Mouse (Mus musculus) spleen, postnatal 4 days (tissue): ENCODE measurements around the gene Egfem1.

Source experiments
- DNase-seq, 2 experiments: peaks; one replicate each; pipeline ENCODE4 v3.0.0; 2022; ENCODE audit warnings: low spot score in 2 of 2

The Egfem1 gene

DNA sequence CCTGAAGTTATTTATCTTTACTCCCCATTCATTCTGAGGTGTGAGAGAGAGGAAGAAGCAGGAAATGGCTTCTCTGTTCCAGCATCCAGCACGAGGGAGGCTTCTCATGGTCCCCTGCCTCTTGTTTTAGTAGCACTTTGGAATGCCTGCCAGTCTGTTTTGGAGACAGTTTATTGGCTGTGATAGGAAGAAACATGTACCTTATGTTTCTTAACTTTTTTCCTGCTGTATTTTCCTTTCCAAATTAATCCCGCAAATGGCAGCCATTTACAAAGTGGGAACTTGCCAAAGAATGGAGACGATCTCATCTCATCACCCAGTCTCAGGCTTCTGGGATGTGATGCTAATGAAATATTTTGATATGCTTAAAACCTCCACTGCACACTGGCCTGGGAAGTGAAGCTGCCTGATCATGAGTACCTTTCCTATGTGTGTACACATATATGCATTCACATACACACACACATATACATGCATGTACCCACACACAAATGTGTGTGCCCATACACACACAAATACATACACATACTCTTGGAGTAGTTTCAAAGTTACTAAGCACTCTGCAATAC lies 260.5 kb downstream of the Egfem1 start:
- no peak for DNase-seq

DNA sequence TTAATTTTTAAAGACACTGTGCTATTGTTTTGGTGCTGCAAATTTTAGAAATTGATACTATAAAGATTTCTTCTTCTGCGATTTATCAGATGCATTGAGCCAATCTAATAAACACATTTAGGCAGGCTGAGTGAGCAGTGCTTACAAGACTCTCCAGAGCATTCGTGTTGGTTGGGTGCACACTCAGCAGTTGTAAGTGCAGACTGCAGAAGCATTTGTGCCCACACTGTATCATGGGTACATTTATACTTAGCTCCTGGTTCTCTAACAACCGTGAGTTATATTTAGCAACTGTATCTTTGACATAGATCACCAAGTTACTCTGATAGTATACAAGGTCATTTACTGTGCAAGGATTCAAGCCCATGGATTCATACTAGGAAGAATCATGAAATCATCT lies 264.0 kb downstream of the Egfem1 start:
- no peak for DNase-seq

DNA sequence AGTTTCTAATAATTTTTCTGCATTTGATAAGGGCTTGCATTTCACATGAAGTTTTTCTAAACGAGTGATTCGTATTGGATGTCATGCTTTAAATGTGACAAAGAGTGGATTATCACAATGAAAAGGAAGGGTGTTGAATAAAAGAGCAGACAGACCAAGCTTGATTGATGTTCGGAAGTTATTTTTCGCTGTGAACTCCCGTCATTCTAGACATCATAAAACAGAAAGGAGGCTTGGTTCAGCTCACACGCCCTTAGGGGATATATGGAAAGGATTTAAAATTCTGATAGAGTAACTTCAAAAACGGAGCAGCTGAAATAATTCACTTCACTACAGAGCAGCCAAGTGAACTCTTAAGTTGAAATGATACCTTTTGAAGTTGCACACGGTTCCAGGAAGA lies 285.1 kb downstream of the Egfem1 start:
- no peak for DNase-seq

DNA sequence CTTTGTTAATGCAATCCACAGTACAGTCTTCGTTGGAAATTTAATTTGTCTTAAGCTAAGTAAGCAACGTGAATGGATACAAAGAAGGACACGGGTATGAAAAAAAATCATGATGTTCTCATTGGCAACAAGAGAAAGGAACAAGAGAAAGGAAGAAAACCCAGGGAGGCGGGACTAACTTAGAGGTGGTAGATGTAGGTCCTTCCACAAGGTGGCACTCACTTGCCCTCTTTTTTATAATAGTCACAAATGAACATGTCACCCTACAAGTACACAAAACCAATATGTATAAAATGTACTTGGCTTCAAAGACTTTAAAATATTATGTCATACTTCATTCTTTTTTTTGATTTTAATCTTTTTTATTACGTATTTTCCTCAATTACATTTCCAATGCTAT lies 288.7 kb downstream of the Egfem1 start:
- no peak for DNase-seq

DNA sequence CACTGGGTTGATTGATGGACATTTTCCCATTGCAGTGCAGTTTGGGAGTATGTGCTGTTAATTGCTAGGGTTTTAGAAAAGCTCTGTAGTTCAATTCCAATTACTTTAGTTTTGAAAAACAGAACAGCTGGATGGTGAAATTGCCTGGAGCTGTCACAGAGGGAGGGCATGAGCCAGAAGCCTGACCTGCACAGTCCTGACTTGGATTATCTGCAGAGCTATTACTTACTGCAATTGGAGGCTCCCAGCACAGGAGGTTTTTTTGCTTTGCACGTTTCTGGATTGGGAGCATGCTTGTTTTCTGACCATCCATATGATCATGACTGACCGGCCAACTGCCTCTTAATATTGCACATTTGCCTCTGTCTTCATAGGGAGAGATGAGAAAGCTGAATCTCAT lies 299.4 kb downstream of the Egfem1 start:
- no peak for DNase-seq

- DNase-seq = no peak
These were observed 317.2 kb downstream of the Egfem1 start for GRCm38 (mm10) chr3:29399064-29399463.

DNA sequence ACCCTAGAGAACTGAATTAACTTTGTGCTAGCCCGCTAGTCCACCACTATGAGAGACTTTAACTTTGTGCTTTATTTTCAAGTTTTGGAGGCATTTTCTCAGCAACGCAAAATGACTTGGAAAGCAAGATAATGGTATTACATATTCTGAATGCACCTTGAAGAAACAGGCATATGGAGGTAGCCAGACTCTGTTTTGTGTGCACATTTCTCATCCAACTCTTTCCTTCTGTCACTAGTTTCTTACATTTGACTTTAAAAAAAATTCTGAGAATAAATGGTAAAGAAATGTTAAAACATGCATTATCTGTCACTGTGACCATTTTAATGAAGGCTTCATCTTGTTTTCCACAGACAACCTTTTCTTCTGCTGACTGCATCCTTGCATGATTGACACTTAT lies 339.8 kb downstream of the Egfem1 start:
- no peak for DNase-seq

GRCm38 (mm10) chr3:29432109-29433091 lies 350.6 kb downstream of the Egfem1 start:
- no peak for DNase-seq

DNA sequence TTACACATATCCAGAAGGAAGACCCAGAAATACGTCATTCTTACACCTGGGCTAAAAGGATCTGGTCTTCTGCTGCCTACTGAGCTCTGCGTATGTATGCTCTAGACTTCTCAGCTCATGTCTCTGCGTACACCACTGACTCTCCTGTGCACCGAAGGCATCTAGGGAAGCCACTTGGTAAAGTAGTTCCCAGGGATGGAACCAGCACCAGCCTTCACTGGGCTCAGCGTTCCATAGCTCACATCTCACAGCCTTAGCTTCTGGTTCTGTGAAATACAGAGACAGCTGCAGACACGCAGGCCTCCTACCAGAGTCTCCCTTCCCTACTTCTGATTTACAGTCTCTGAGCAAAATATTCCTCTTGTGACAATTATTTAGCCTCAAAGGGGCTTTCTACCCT lies 361.2 kb downstream of the Egfem1 start:
- DNase-seq = no peak

DNA sequence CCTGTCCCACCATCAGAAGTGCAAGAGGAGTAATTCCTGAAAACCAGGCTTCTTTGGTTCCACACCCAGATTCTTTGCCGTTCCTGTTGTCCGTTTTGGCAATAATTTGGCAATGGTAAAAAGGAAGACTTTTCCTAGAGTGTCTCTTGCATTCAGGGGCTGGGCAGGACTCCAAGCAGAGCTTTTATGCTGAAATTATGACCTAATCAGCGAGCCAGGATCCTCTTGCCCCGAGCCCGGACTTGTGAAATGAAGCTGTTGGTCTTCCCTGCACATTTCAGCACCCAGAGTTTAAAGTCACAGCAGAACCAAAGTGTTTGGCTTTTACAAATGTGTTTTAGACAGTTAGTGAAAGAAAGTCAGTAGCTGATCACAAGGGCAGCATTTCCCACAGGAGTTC lies 362.8 kb downstream of the Egfem1 start:
- DNase-seq = no peak

- no peak for DNase-seq
These were observed 364.3 kb downstream of the Egfem1 start for GRCm38 (mm10) chr3:29446081-29446480.

- DNase-seq = no peak
These were observed 367.1 kb downstream of the Egfem1 start for GRCm38 (mm10) chr3:29448829-29449406.

DNA sequence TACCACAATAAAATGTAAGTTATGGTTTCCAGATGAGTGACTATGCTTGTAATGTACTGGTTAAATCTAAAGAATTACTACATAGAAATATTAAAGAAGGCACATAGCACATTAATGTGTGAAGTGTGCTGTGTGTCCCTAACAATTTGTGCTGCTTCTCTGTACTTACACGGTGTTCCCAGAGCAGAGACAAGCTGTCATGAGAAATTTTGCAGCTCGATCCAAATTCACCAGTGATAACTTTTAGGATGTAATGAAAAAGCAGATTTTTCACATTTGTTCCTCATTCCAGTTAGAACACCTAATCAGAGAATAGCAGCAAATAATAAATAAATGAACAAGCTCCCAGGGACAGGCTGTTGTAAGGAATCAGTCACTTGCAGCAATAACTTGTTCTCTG lies 416.4 kb downstream of the Egfem1 start:
- DNase-seq = no peak

- DNase-seq = no peak
These were observed 417.4 kb downstream of the Egfem1 start for GRCm38 (mm10) chr3:29499188-29499587.

GRCm38 (mm10) chr3:29525298-29525962 lies 443.6 kb downstream of the Egfem1 start:
- DNase-seq = no peak

DNA sequence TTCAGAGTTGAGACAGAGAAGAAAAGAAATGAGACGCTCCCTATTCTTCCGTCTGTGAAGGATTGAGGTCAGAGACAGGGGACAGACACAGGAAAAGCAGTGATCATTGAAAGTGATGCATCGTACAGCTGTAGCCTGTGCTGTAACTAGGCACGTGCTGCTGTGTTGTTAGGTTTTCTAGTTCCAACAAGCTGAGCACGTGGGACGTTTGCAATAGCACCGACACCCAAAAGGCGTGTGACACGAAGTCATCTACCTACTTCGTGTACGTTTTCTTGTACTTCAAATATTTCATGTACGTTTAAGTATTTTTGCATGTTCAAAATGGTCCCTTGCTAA lies 444.1 kb downstream of the Egfem1 start:
- DNase-seq = no peak

DNA sequence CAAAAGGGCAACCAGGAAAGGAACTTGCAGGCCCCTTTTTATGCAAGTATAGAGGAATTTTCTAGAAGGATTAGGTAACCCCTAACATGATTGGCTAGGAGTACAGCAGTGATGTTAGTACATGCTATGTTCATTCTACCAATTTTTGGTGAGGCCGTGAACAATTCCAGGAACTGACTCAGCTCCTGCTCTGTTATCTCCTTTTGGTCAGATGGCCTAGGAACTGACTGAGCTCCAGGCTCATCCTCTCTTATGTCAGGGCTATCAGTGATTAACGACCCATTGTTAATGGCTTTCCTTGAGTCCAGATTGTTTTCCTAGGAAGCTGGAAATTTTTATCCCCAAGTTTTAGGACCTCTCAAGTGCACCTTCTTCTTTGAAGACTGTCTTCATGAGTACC lies 457.4 kb downstream of the Egfem1 start:
- no peak for DNase-seq

DNA sequence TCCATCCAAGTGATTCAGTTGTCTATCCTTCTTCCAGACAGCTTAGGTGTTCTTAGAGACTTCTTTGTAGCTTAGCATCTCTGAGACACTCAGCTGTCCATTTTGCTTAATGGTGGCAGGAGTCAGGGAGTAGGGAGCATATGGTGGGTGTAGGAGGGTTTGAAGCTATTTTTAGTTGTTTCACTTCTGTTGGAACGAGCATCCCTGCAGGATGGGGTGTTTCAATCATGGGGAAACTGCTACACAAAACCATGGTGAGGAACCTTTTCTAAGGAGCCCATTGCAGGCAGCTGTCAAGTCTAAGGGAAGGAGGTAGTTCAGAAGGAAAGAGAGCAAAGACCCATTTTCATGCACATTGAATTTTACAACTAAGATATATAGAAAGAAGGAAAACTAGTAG lies 458.1 kb downstream of the Egfem1 start:
- DNase-seq = no peak

- DNase-seq = no peak
These were observed 459.8 kb downstream of the Egfem1 start for GRCm38 (mm10) chr3:29541477-29542079.

GRCm38 (mm10) chr3:29544056-29544455 lies 462.2 kb downstream of the Egfem1 start:
- DNase-seq = no peak

GRCm38 (mm10) chr3:29563171-29563570 lies 481.3 kb downstream of the Egfem1 start:
- no peak for DNase-seq
